ENCODE assay signal across 24 mouse cellular contexts in genomic region chr8:109245526-109245925, GRCm38 (mm10).
DNase-seq lines count a peak whose midpoint lies in the region; ATAC-seq lines count a peak whose summit lies in the region.
"Had no signal": no experiment of that assay in that cellular context is flagged by ENCODE, and none has a peak within 500 bp of the region (broad histone marks: within the 10 kb centered on the region; RNA-seq: fewer than 3 reads in every experiment).

No protein-coding gene starts in this region.

- 56% methylated on average over 8 of the region's 8 CpGs for WGBS in midbrain, embryonic 16.5 days

- DNase-seq in frontal cortex, adult 2 months (ENCODE audit: extremely low spot score in 1 of 2, low spot score in 1 of 2): no peak
- DNase-seq in retina, postnatal 1 day: peak; percentile 10
- DNase-seq in retina, embryonic 14.5 days (ENCODE audit: low spot score): no peak
- no peak for DNase-seq in gastrocnemius, adult 18-20 months (ENCODE audit: low spot score)
- no peak for DNase-seq in layer of hippocampus, postnatal 10 days (ENCODE audit: low spot score in 2 of 2)
- DNase-seq: adrenal gland, postnatal 36 days; cerebellum, adult 2 months; cerebellum, postnatal 36 days; gastrocnemius, postnatal 10 days; heart, adult 18-20 months; heart, postnatal 36 days; kidney, postnatal 4 days; layer of hippocampus, adult 9-11 months; lung, adult 18-20 months; spleen, adult 18-20 months; thymus, postnatal 36 days had no signal

- ATAC-seq in frontal cortex, adult (ENCODE audit: low TSS enrichment): 0 out of 2 replicates have a peak, but pooled peaks have one; percentile 14
- ATAC-seq in midbrain, embryonic 16.5 days: no peak
- ATAC-seq: intestine, embryonic 16.5 days had no signal

- H3K36me3 ChIP-seq in midbrain, embryonic 16.5 days (ENCODE audit: control insufficient read depth, insufficient read depth, low read length): no peaks in the 10 kb centered on the region
- H3K36me3 ChIP-seq: embryonic facial prominence, embryonic 15.5 days; heart, embryonic 13.5 days; limb, embryonic 10.5 days had no signal

- peak overlapping the region; percentile 64 for H3K4me2 ChIP-seq in midbrain, embryonic 16.5 days (ENCODE audit: low read length)
- H3K4me2 ChIP-seq: embryonic facial prominence, embryonic 15.5 days; heart, embryonic 13.5 days had no signal

- no peak overlapping the region for H3K9ac ChIP-seq in midbrain, embryonic 16.5 days (ENCODE audit: low read depth, low read length)
- H3K9ac ChIP-seq: embryonic facial prominence, embryonic 15.5 days; heart, embryonic 13.5 days had no signal

- peaks cover 5% of the 10 kb centered on the region for H3K4me1 ChIP-seq in midbrain, embryonic 16.5 days (ENCODE audit: control insufficient read depth, insufficient read depth, low read length)
- H3K4me1 ChIP-seq: embryonic facial prominence, embryonic 15.5 days; heart, embryonic 13.5 days; limb, embryonic 10.5 days; megakaryocyte, embryonic 14.5 days had no signal

- H3K27me3 ChIP-seq in midbrain, embryonic 16.5 days (ENCODE audit: control insufficient read depth, insufficient read depth, low read depth, low read length): no peaks in the 10 kb centered on the region
- H3K27me3 ChIP-seq: CH12.LX; embryonic facial prominence, embryonic 15.5 days; heart, embryonic 13.5 days; megakaryocyte, embryonic 14.5 days had no signal

- peak overlapping the region; percentile 40 for H3K4me3 ChIP-seq in midbrain, embryonic 16.5 days (ENCODE audit: low read depth, low read length)
- H3K4me3 ChIP-seq: embryonic facial prominence, embryonic 15.5 days; heart, embryonic 13.5 days; limb, embryonic 10.5 days; megakaryocyte, embryonic 14.5 days had no signal

- H3K27ac ChIP-seq in midbrain, embryonic 16.5 days (ENCODE audit: low read length): 0 out of 2 replicates have a peak overlapping the region, but pooled peaks have one; percentile 52
- H3K27ac ChIP-seq: embryonic facial prominence, embryonic 15.5 days; heart, embryonic 13.5 days; limb, embryonic 10.5 days had no signal

- no peaks in the 10 kb centered on the region for H3K9me3 ChIP-seq in midbrain, embryonic 16.5 days (replicated peaks; ENCODE audit: control insufficient read depth, low read length, poor library complexity, severe bottlenecking)
- H3K9me3 ChIP-seq: embryonic facial prominence, embryonic 15.5 days; heart, embryonic 13.5 days; limb, embryonic 10.5 days had no signal
